Mouse (Mus musculus) cerebellum, adult 2 months (tissue): Measurements from ENCODE around the gene Adamtsl1. TPM values are rescaled to one million over a fixed set of nuclear protein-coding genes. Genes with fewer than 3 reads are reported as not detected.

Source experiments
- DNase-seq, 2 experiments: peaks; one replicate each; pipeline ENCODE4 v3.0.0; 2021
- H3K27ac ChIP-seq: fragments of 200-500 bp; 2 replicates; pipeline ENCODE4 v1.5.1; 2012; ENCODE audit warnings: low read length, control low read depth, inconsistent platforms; ENCODE audit not compliant: insufficient read depth
- H3K27me3 ChIP-seq: fragments of 200-500 bp; 2 replicates; pipeline ENCODE4 v1.6.1; 2012; ENCODE audit warnings: inconsistent platforms, mild to moderate bottlenecking, low read length, moderate library complexity; ENCODE audit not compliant: control insufficient read depth, insufficient read depth
- H3K4me1 ChIP-seq: fragments of 200-500 bp; 2 replicates; pipeline ENCODE4 v1.6.1; 2011; ENCODE audit warnings: low read length; ENCODE audit not compliant: control insufficient read depth, insufficient read depth
- H3K4me3 ChIP-seq: fragments of 200-500 bp; replicated peaks from 2 replicates; pipeline ENCODE3; 2011; ENCODE audit warnings: mild to moderate bottlenecking, low read depth, low read length, control low read depth; ENCODE audit not compliant: insufficient read depth
- CTCF ChIP-seq: fragments of 200-500 bp; IDR thresholded peaks from 2 replicates; pipeline ENCODE4 v1.5.1; 2011; ENCODE audit warnings: low read depth, mild to moderate bottlenecking, control low read depth, low read length, moderate library complexity, borderline replicate concordance; ENCODE audit not compliant: insufficient read depth
- POLR2A ChIP-seq: fragments of 200-500 bp; IDR thresholded peaks from 2 replicates; pipeline ENCODE4 v1.6.1; 2011; ENCODE audit warnings: low read length, control low read depth, borderline replicate concordance; ENCODE audit not compliant: insufficient read depth
- WGBS: fragments of 180-500 bp; shearing (Covaris S2); methylation state at CpG from one replicate; pipeline ENCODE4 v1.1.7; 2018; 5-methylcytosine and 5-hydroxymethylcytosine counted together
- polyA plus RNA-seq: library from polyadenylated mRNA; depleted of rRNA; stranded (reverse); fragments of >200 nt; gene quantifications from 2 replicates; pipeline ENCODE4 v1.2.3, GENCODE M21; 2012

Adamtsl1 gene
- polyA plus RNA-seq, 1 experiment = 3.3 TPM

GRCm38 (mm10) chr4:85526966-85527566 is 13.1 kb downstream of the Adamtsl1 start:
- Histone ChIP-seq H3K27me3 (no peaks in the 10 kb centered on the region), H3K27ac (no peak overlapping the region), H3K4me1 (no peaks in the 10 kb centered on the region), H3K4me3 (no peak overlapping the region)
- 94% methylated on average over 7 of the region's 7 CpGs for WGBS
- no peak for DNase-seq
- TF ChIP-seq CTCF (no peak), POLR2A (no peak)

GRCm38 (mm10) chr4:85529852-85530251 is 15.9 kb downstream of the Adamtsl1 start:
- H3K4me1 ChIP-seq = no peaks in the 10 kb centered on the region
- TF ChIP-seq CTCF = no peak
- no peak for TF ChIP-seq POLR2A
- WGBS = 83% methylated on average over 1 of the region's 1 CpGs
- no peak overlapping the region for H3K4me3 ChIP-seq
- H3K27ac ChIP-seq = no peak overlapping the region
- DNase-seq = no peak
- no peaks in the 10 kb centered on the region for H3K27me3 ChIP-seq

DNA sequence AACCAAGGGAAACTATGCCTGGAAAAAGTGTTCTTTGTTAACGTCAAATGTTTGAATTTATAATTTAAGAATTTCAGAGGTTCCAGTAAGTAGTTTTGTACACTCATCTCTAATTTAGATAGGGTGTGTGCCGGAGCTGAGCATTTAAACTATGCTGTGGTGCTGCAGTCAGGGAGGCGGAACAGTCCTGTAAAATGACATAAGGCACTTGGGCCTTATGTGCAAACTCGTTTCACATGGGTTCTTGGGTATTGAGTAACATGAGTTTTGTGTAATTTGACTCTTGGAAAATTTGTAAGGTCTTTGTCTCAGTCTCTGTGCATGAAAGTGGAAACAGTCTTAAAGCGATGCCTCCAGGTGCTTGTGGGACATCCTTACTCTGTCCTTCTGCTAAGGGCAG is 25.7 kb downstream of the Adamtsl1 start:
- WGBS = 81% methylated on average over 5 of the region's 5 CpGs
- TF ChIP-seq POLR2A (no peak), CTCF (no peak)

GRCm38 (mm10) chr4:85543221-85543620 is 29.2 kb downstream of the Adamtsl1 start:
- DNase-seq = no peak
- no peak overlapping the region for H3K4me3 ChIP-seq
- no peak for TF ChIP-seq CTCF
- no peak for TF ChIP-seq POLR2A
- no peaks in the 10 kb centered on the region for H3K27me3 ChIP-seq
- H3K4me1 ChIP-seq = no peaks in the 10 kb centered on the region
- WGBS = 82% methylated on average over 4 of the region's 4 CpGs
- H3K27ac ChIP-seq = no peak overlapping the region

More for the DNA sequence above, 25.7 kb downstream of the Adamtsl1 start:
- DNase-seq = no peak
- Histone ChIP-seq H3K4me3 (no peak overlapping the region), H3K4me1 (no peaks in the 10 kb centered on the region), H3K27ac (no peak overlapping the region), H3K27me3 (no peaks in the 10 kb centered on the region)

DNA sequence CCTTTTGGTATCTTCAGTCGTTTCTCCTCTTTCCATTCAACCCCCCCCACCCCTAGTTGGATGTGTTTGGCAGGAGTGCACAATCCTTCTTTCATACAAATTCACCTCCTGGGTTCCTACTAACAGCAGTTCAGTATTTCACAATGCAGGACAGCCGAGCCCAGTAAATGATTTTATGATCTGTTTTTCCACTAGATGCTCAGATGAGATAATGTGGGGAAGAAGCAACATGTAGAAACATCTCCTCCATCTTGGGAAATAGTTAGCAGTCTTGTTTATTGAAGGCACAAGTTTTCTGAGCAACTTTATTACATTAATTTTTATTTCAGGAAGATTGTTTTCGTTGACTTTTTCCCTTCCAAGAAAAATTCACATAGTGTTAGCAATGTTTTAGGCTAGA is 40.7 kb downstream of the Adamtsl1 start:
- Histone ChIP-seq H3K27me3 (no peaks in the 10 kb centered on the region), H3K4me3 (no peak overlapping the region), H3K27ac (no peak overlapping the region), H3K4me1 (no peaks in the 10 kb centered on the region)
- TF ChIP-seq POLR2A (no peak), CTCF (no peak)
- WGBS = 52% methylated on average over 3 of the region's 3 CpGs
- DNase-seq = no peak

DNA sequence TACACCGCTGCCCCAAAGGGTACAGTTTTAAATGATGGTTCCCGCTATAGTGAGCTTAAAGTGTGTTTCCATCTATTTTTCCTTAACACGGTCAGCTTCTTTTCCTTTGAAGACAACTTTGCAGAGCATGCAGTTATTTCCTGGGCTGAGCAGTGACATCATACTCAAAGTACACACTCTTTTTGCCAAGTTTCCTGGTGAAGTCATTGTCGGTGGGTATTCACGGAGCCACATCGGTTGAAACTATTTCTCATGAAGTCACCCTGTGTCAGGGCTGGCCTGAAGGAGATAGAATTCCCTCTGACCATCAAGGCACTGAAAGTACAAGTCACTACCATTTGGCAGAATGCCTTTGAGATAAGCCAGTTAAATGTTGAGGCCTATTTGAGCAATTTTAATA is 45.8 kb downstream of the Adamtsl1 start:
- 83% methylated on average over 6 of the region's 6 CpGs for WGBS
- no peak for DNase-seq
- H3K4me1 ChIP-seq = no peaks in the 10 kb centered on the region

GRCm38 (mm10) chr4:85585426-85585825 is 71.5 kb downstream of the Adamtsl1 start:
- no peak for DNase-seq
- TF ChIP-seq POLR2A (no peak), CTCF (no peak)
- Histone ChIP-seq H3K27me3 (no peaks in the 10 kb centered on the region), H3K4me3 (no peak overlapping the region), H3K27ac (no peak overlapping the region), H3K4me1 (no peaks in the 10 kb centered on the region)
- 96% methylated on average over 2 of the region's 2 CpGs for WGBS

More for the DNA sequence above, 45.8 kb downstream of the Adamtsl1 start:
- no peaks in the 10 kb centered on the region for H3K27me3 ChIP-seq
- TF ChIP-seq POLR2A (no peak), CTCF (no peak)
- no peak overlapping the region for H3K4me3 ChIP-seq
- no peak overlapping the region for H3K27ac ChIP-seq

DNA sequence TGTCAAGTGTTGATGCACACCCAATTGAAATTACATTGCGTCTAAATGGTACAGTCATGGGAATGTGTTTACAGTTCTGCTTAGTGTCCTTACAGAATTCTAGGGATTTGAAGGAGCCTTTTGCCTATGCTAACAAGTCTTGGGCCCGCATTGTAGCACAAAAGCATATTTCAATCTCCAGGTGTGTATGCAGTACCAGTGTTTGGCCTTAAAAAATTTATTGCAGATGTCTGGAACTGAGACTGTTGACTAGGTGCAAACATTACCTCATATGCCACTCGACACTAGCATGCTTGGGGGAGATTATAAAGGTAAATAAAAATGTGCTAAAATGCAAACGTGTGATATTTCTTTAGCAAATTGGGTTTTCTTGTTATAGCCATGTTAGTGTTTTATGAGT is 75.0 kb downstream of the Adamtsl1 start:
- no peak for DNase-seq
- no peaks in the 10 kb centered on the region for H3K4me1 ChIP-seq
- 93% methylated on average over 4 of the region's 4 CpGs for WGBS
- H3K27me3 ChIP-seq = no peaks in the 10 kb centered on the region
- TF ChIP-seq CTCF (no peak), POLR2A (no peak)
- no peak overlapping the region for H3K4me3 ChIP-seq
- H3K27ac ChIP-seq = no peak overlapping the region
